Mouse (Mus musculus): Measurements from ENCODE around the gene Prdx3. TPM values are rescaled to one million over a fixed set of nuclear protein-coding genes. Genes with fewer than 3 reads are reported as not detected.

The Prdx3 gene
- polyA plus RNA-seq, 1 experiment from 2014 or later: 139 TPM

DNA sequence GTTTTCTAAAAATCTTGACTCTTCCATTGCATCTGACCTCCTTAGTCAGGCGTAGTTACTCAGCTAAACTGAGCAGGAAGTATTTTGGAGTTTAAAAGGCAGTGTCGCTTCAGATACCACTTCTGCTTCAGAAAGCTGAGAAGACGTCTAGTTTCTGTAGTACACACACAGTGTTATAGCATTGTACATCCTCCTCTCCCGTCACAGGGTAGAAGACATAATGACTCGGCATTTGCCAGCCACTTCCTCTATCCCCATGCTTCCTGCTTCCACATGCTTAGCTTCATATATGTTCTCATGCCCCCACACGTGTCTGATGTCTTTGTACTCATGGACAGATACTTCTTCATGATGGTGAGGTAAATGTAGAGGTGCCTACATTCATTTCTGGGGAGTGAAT is 55.7 kb downstream of the Prdx3 start:
- WGBS: 89% methylated on average over 6 of the region's 6 CpGs

More for the DNA sequence above, 55.7 kb downstream of the Prdx3 start:
- H3K4me1 ChIP-seq (ENCODE audit: control insufficient read depth, insufficient read depth, low read length): no peaks in the 10 kb centered on the region
- no peak overlapping the region for H3K4me3 ChIP-seq (ENCODE audit: low read length)
- no peak overlapping the region for H3K4me2 ChIP-seq (replicated peaks; ENCODE audit: low read depth, low read length)
- no peaks in the 10 kb centered on the region for H3K27me3 ChIP-seq (ENCODE audit: control insufficient read depth, insufficient read depth, low read length)
- no peak for ATAC-seq (ENCODE audit: low FRiP score, low TSS enrichment)
- no peak overlapping the region for H3K9ac ChIP-seq (ENCODE audit: low read depth, low read length)
- no peaks in the 10 kb centered on the region for H3K9me3 ChIP-seq (ENCODE audit: control insufficient read depth, low read length)
- H3K27ac ChIP-seq (ENCODE audit: low read depth, low read length): no peak overlapping the region
- H3K36me3 ChIP-seq (ENCODE audit: control insufficient read depth, insufficient read depth, low read length): peaks cover 59% of the 10 kb centered on the region

Other genes starting within 250 kb of the Prdx3 start
- gene Nanos1, start 118.6 kb downstream of the Prdx3 start, polyA plus RNA-seq (2014; fragmentation: Nextera tagmentation; extraction: Ambion mirVana): 1.0 and 1.4 TPM in 2 replicates
- gene Eif3a, start 83.9 kb downstream of the Prdx3 start, polyA plus RNA-seq (2014; fragmentation: Nextera tagmentation; extraction: Ambion mirVana): 191 and 209 TPM in 2 replicates
- gene Fam45a, start 63.0 kb downstream of the Prdx3 start, polyA plus RNA-seq (2014; fragmentation: Nextera tagmentation; extraction: Ambion mirVana): 31.0 and 32.4 TPM in 2 replicates
- gene Sfxn4, start 13.1 kb downstream of the Prdx3 start, polyA plus RNA-seq (2014; fragmentation: Nextera tagmentation; extraction: Ambion mirVana): 8.9 and 11.0 TPM in 2 replicates
- 2.5 and 3.2 TPM in 2 replicates for gene Grk5, start 15.2 kb upstream of the Prdx3 start, polyA plus RNA-seq (2014; fragmentation: Nextera tagmentation; extraction: Ambion mirVana)